Comparison of ENCODE assay signal across 10 mouse cellular contexts in the genomic region with DNA sequence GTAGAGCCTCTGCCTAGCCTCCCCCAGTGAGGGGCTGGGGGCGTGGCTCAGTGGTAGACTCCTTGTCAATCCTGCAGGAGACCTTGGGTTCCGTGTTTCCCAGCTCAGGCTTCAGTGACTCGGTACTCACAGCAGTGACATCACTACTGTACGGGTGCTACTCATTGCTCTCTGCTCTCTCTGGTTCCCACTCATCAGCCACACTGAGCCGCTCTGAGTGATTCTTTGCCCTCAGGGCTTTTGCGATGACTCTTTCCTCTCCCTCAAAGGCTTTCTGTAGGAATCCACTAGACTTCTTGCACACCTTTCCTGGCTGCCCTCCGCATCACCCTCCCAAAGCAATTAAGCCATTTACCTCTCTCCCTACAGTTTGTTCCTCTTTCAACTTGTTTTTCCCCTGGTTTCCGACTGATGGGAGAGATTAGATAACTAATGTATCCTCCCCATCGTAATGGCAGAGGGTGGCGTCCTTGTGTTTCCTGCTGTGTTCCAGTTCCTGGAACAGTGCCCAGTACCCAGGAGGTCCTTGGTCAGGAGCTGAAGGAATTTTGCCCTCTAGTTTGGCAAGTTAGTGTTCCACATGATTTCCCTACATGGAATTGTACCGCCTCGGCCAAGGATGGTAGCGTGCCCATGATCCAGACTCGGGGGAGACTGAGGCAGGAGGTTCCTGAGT. TPM values are rescaled to one million over a fixed set of nuclear protein-coding genes. Genes with fewer than 3 reads are reported as not detected.
DNase-seq lines count a peak whose midpoint lies in the region; ATAC-seq lines count a peak whose summit lies in the region.
"Had no signal": no experiment of that assay in that cellular context is flagged by ENCODE, and none has a peak within 500 bp of the region (broad histone marks: within the 10 kb centered on the region; RNA-seq: fewer than 3 reads in every experiment).

No protein-coding gene starts in this region.

- peak; percentile 50 for DNase-seq in CD4-positive, CD25-positive, alpha-beta regulatory T cell, adult 2 months (ENCODE audit: low read depth, low spot score)
- DNase-seq in adrenal gland, adult 8-10 months, result peak; percentile 75
- DNase-seq in kidney, adult 11 months, result peak; percentile 78
- DNase-seq in lung, postnatal 14 days, result peak; percentile 70
- no peak for DNase-seq in layer of hippocampus, postnatal 10 days (ENCODE audit: low spot score in 2 of 2)
- no peak for DNase-seq in right cerebral cortex, postnatal 25 days

- ATAC-seq in CD4-positive, CD25-positive, alpha-beta regulatory T cell, adult 4 months, result no peak
- no peak; the same call in 1 of the 2 replicates for ATAC-seq in megakaryocyte progenitor cell, adult 5-6 weeks (replicated peaks; ENCODE audit: poor library complexity)
- ATAC-seq: forebrain, embryonic 14.5 days had no signal

RNA-seq across cellular contexts. Expression of a gene that starts 0.8 kb away (rescaled TPM):
- polyA plus RNA-seq in CD4-positive, CD25-positive, alpha-beta regulatory T cell, adult 4 months (2017; shearing (Covaris generic)), result 1 to 10 TPM in 1 of 2 experiments, under 1 TPM in 1; 0.66 to 5.8 TPM
- 10 to 100 TPM in 3 of 4 experiments, 1 to 10 TPM in 1; 9.6 to 19.2 (median 10.2) TPM for total RNA-seq in adrenal gland, adult 8-10 months (2022)
- 1 to 10 TPM; 1.3 to 2.3 TPM for total RNA-seq in layer of hippocampus, postnatal 10 days (2021)
- total RNA-seq in megakaryocyte progenitor cell, adult 5-6 weeks (2015), result 17.9 and 21.2 TPM in 2 replicates
- 20.5 and 27.6 TPM in 2 replicates for total RNA-seq in megakaryocyte progenitor cell, adult 5-6 weeks (2017)

RNA-seq across cellular contexts. Expression of a gene that starts 9.4 kb away (rescaled TPM):
- polyA plus RNA-seq in CD4-positive, CD25-positive, alpha-beta regulatory T cell, adult 4 months (2017; shearing (Covaris generic)), result under 1 TPM; 0.35 to 0.56 TPM
- not detected for total RNA-seq in adrenal gland, adult 8-10 months (2022)
- total RNA-seq in layer of hippocampus, postnatal 10 days (2021), result not detected
- 0.07 TPM in 1 of 2 replicates, not detected in the other for total RNA-seq in megakaryocyte progenitor cell, adult 5-6 weeks (2015)
- total RNA-seq in megakaryocyte progenitor cell, adult 5-6 weeks (2017), result not detected in 2 replicates
- total RNA-seq: layer of hippocampus, postnatal 14 days had no signal
- polyA plus RNA-seq: forebrain, embryonic 14.5 days had no signal

RNA-seq across cellular contexts. Expression of a gene that starts 20.3 kb away (rescaled TPM):
- polyA plus RNA-seq in CD4-positive, CD25-positive, alpha-beta regulatory T cell, adult 4 months (2017; shearing (Covaris generic)), result not detected
- 1 to 10 TPM; 3.1 to 4.7 (median 4.1) TPM for total RNA-seq in adrenal gland, adult 8-10 months (2022)
- 100 to 1,000 TPM; 269 to 279 TPM for total RNA-seq in layer of hippocampus, postnatal 10 days (2021)
- total RNA-seq in megakaryocyte progenitor cell, adult 5-6 weeks (2015), result not detected in 2 replicates
- not detected in 2 replicates for total RNA-seq in megakaryocyte progenitor cell, adult 5-6 weeks (2017)

RNA-seq across cellular contexts. Expression of a gene that starts 45.3 kb away (rescaled TPM):
- under 1 TPM in 1 of 2 experiments, not detected in 1; 0.56 TPM for polyA plus RNA-seq in CD4-positive, CD25-positive, alpha-beta regulatory T cell, adult 4 months (2017; shearing (Covaris generic))
- total RNA-seq in adrenal gland, adult 8-10 months (2022), result 1 to 10 TPM; 4.9 to 7.3 (median 5.6) TPM
- total RNA-seq in layer of hippocampus, postnatal 10 days (2021), result 10 to 100 TPM; 61.3 to 64.6 TPM
- total RNA-seq in megakaryocyte progenitor cell, adult 5-6 weeks (2015), result 2.0 and 2.2 TPM in 2 replicates
- total RNA-seq in megakaryocyte progenitor cell, adult 5-6 weeks (2017), result 1.3 and 3.6 TPM in 2 replicates

RNA-seq across cellular contexts. Expression of a gene that starts 50.7 kb away (rescaled TPM):
- not detected for polyA plus RNA-seq in CD4-positive, CD25-positive, alpha-beta regulatory T cell, adult 4 months (2017; shearing (Covaris generic))
- total RNA-seq in adrenal gland, adult 8-10 months (2022), result not detected
- not detected for total RNA-seq in layer of hippocampus, postnatal 10 days (2021)
- total RNA-seq in megakaryocyte progenitor cell, adult 5-6 weeks (2015), result not detected in 2 replicates
- not detected in 2 replicates for total RNA-seq in megakaryocyte progenitor cell, adult 5-6 weeks (2017)
- total RNA-seq: layer of hippocampus, postnatal 14 days had no signal

Comparison
In these comparisons a context has a peak if more than half of its experiments do, and no peak if none do; other contexts are left out.
1. DNase-seq: peak in CD4-positive, CD25-positive, alpha-beta regulatory T cell, adult 2 months (single experiment), adrenal gland, adult 8-10 months (single experiment), kidney, adult 11 months (single experiment) and lung, postnatal 14 days (single experiment); none in layer of hippocampus, postnatal 10 days (0 of 2) and right cerebral cortex, postnatal 25 days (single experiment).
2. RNA of a gene that starts 20.3 kb away (total RNA-seq): 269 to 279 TPM in layer of hippocampus, postnatal 10 days; 3.1 to 4.7 TPM in adrenal gland, adult 8-10 months and not detected in megakaryocyte progenitor cell, adult 5-6 weeks; every median in the first group is over 10 times any median in the second.